ENCODE assay signal across 9 mouse cellular contexts in genomic region chr14:33691690-33692089, GRCm38 (mm10).
DNase-seq lines count a peak whose midpoint lies in the region; ATAC-seq lines count a peak whose summit lies in the region.
"Had no signal": no experiment of that assay in that cellular context is flagged by ENCODE, and none has a peak within 500 bp of the region (broad histone marks: within the 10 kb centered on the region; RNA-seq: fewer than 3 reads in every experiment).

No protein-coding gene starts in this region.

- H3K4me2 ChIP-seq in embryonic facial prominence, embryonic 14.5 days (ENCODE audit: low read depth, low read length): no peak overlapping the region
- H3K4me2 ChIP-seq in hindbrain, embryonic 16.5 days (ENCODE audit: low read length): no peak overlapping the region

- H3K4me3 ChIP-seq in embryonic facial prominence, embryonic 14.5 days (ENCODE audit: low read depth, low read length): no peak overlapping the region
- H3K4me3 ChIP-seq in hindbrain, embryonic 16.5 days (ENCODE audit: low read length): no peak overlapping the region

- H3K9ac ChIP-seq in embryonic facial prominence, embryonic 14.5 days (ENCODE audit: low read depth, low read length): no peak overlapping the region
- H3K9ac ChIP-seq in hindbrain, embryonic 16.5 days (ENCODE audit: low read depth, low read length): no peak overlapping the region

- H3K36me3 ChIP-seq in embryonic facial prominence, embryonic 14.5 days (ENCODE audit: control insufficient read depth, insufficient read depth, low read length): no peaks in the 10 kb centered on the region
- H3K36me3 ChIP-seq in hindbrain, embryonic 16.5 days (ENCODE audit: control insufficient read depth, insufficient read depth, low read length): no peaks in the 10 kb centered on the region

- peak; percentile 62 for ATAC-seq in embryonic facial prominence, embryonic 14.5 days (ENCODE audit: low read depth)
- peak; percentile 69 for ATAC-seq in hindbrain, embryonic 16.5 days

- H3K27me3 ChIP-seq in embryonic facial prominence, embryonic 14.5 days (replicated peaks; ENCODE audit: control insufficient read depth, insufficient read depth, low read length): no peaks in the 10 kb centered on the region
- H3K27me3 ChIP-seq in hindbrain, embryonic 16.5 days (replicated peaks; ENCODE audit: control insufficient read depth, insufficient read depth, low read length): no peaks in the 10 kb centered on the region

- H3K4me1 ChIP-seq in embryonic facial prominence, embryonic 14.5 days (ENCODE audit: control insufficient read depth, insufficient read depth, low read length): peaks cover 8% of the 10 kb centered on the region; the same call in 1 of the 2 replicates
- no peaks in the 10 kb centered on the region for H3K4me1 ChIP-seq in hindbrain, embryonic 16.5 days (ENCODE audit: control insufficient read depth, insufficient read depth, low read depth, low read length)

- DNase-seq in left cerebral cortex, postnatal 14 days (ENCODE audit: low spot score in 2 of 2): peak; percentile 39 to 42
- no peak for DNase-seq in left cerebral cortex, adult 8-10 months (ENCODE audit: low spot score in 2 of 2)
- DNase-seq in adrenal gland, postnatal 10 days: peak; percentile 81
- DNase-seq in embryonic facial prominence, embryonic 14.5 days (ENCODE audit: low spot score): peak; percentile 88
- peak; percentile 79 for DNase-seq in lung, postnatal 14 days
- no peak for DNase-seq in thymus, postnatal 4 days
- DNase-seq in urinary bladder, postnatal 10 days (ENCODE audit: low spot score): no peak

- no peaks in the 10 kb centered on the region for H3K9me3 ChIP-seq in embryonic facial prominence, embryonic 14.5 days (ENCODE audit: control insufficient read depth, low read length)
- no peaks in the 10 kb centered on the region for H3K9me3 ChIP-seq in hindbrain, embryonic 16.5 days (ENCODE audit: control insufficient read depth, low read length)

- intact Hi-C loops in left cerebral cortex, postnatal 14 days (cut with DNase I): no loop called here

- H3K27ac ChIP-seq in embryonic facial prominence, embryonic 14.5 days (replicated peaks; ENCODE audit: low read depth, low read length): peak overlapping the region; percentile 12; the same call in 1 of the 2 replicates
- no peak overlapping the region for H3K27ac ChIP-seq in hindbrain, embryonic 16.5 days (ENCODE audit: low read depth, low read length)
- H3K27ac ChIP-seq: macrophage had no signal

- WGBS in embryonic facial prominence, embryonic 14.5 days: 21% methylated on average over 2 of the region's 2 CpGs
- 23% methylated on average over 2 of the region's 2 CpGs for WGBS in hindbrain, embryonic 16.5 days

Comparison
In these comparisons a context has a peak if more than half of its experiments do, and no peak if none do; other contexts are left out.
1. DNase-seq: peak in left cerebral cortex, postnatal 14 days (2 of 2), adrenal gland, postnatal 10 days (single experiment), embryonic facial prominence, embryonic 14.5 days (single experiment) and lung, postnatal 14 days (single experiment); none in left cerebral cortex, adult 8-10 months (0 of 2), thymus, postnatal 4 days (single experiment) and urinary bladder, postnatal 10 days (single experiment).